Mouse (Mus musculus) erythroblast, adult 5-6 weeks (primary cell): ENCODE data around the gene Elf4. TPM values are rescaled to one million over a fixed set of nuclear protein-coding genes. Genes with fewer than 3 reads are reported as not detected.
A peak's percentile ranks its signal among the peaks of the same experiment; 100 is the strongest.
"Not testable (repeated sequence)": the region's sequence is repeated elsewhere in the genome, so short reads cannot be mapped to it uniquely, and the experiment has no call there.

Source experiments
- ATAC-seq: replicated peaks from 2 replicates; pipeline ENCODE4 v1.8.0; 2016; ENCODE audit warnings: moderate number of reproducible peaks, mild to moderate bottlenecking, moderate TSS enrichment, inconsistent platforms; ENCODE audit not compliant: poor library complexity, low FRiP score, severe bottlenecking
- total RNA-seq, 2 experiments: library from RNA; stranded (forward) in 1 of 2; stranded (reverse) in 1 of 2; fragments of 150-400 nt in 1 of 2; fragments of 200-764, 138-1000 nt in 1 of 2; gene quantifications; 2 replicates each; pipeline versions ENCODE4 v1.2.3 to v1.2.4; 2015 to 2017; ENCODE audit warnings: low replicate concordance in 2 of 2

The Elf4 gene
- total RNA-seq, 2 experiments from 2014 or later = 6.3 to 26.5 TPM

GRCm38 (mm10) chrX:48441548-48441947, 21.4 kb downstream of the Elf4 start:
- no peak for ATAC-seq

GRCm38 (mm10) chrX:48439036-48439435, 23.9 kb downstream of the Elf4 start:
- ATAC-seq = no peak

- ATAC-seq = not testable (repeated sequence)
Observed at GRCm38 (mm10) chrX:48436082-48436481, 26.9 kb downstream of the Elf4 start.

- no peak for ATAC-seq
Observed at GRCm38 (mm10) chrX:48435477-48435900, 27.4 kb downstream of the Elf4 start.

- ATAC-seq = no peak
Observed at GRCm38 (mm10) chrX:48434251-48434650, 28.7 kb downstream of the Elf4 start.

- ATAC-seq = no peak
Observed at GRCm38 (mm10) chrX:48433527-48433899, 29.4 kb downstream of the Elf4 start.

GRCm38 (mm10) chrX:48432599-48433526, 30.1 kb downstream of the Elf4 start:
- no peak for ATAC-seq

GRCm38 (mm10) chrX:48429538-48429937, 33.4 kb downstream of the Elf4 start:
- ATAC-seq = no peak

- no peak for ATAC-seq
Observed at GRCm38 (mm10) chrX:48429100-48429499, 33.8 kb downstream of the Elf4 start.

GRCm38 (mm10) chrX:48428642-48429041, 34.3 kb downstream of the Elf4 start:
- no peak for ATAC-seq

GRCm38 (mm10) chrX:48428241-48428640, 34.7 kb downstream of the Elf4 start:
- no peak for ATAC-seq

- ATAC-seq = peak; percentile 78
Observed at GRCm38 (mm10) chrX:48425280-48425679, 37.7 kb downstream of the Elf4 start.

GRCm38 (mm10) chrX:48424583-48424982, 38.3 kb downstream of the Elf4 start:
- ATAC-seq = 0 out of 2 replicates have a peak, but pooled peaks have one; percentile 33

- no peak for ATAC-seq
Observed at GRCm38 (mm10) chrX:48423671-48424070, 39.3 kb downstream of the Elf4 start.

GRCm38 (mm10) chrX:48422986-48423385, 39.9 kb downstream of the Elf4 start:
- peak; percentile 76 for ATAC-seq

- no peak for ATAC-seq
Observed at GRCm38 (mm10) chrX:48418417-48418816, 44.5 kb downstream of the Elf4 start.

GRCm38 (mm10) chrX:48414291-48414690, 48.6 kb downstream of the Elf4 start:
- ATAC-seq = no peak

- ATAC-seq = no peak
Observed at GRCm38 (mm10) chrX:48412629-48413028, 50.3 kb downstream of the Elf4 start.

GRCm38 (mm10) chrX:48410388-48410776, 52.5 kb downstream of the Elf4 start:
- ATAC-seq = 0 out of 2 replicates have a peak, but pooled peaks have one; percentile 2

- ATAC-seq = peak; percentile 92
Observed at GRCm38 (mm10) chrX:48409611-48410387, 53.1 kb downstream of the Elf4 start.

- no peak for ATAC-seq
Observed at GRCm38 (mm10) chrX:48405141-48405540, 57.8 kb downstream of the Elf4 start.
